Mouse (Mus musculus): ENCODE measurements at regions not wholly inside any gene's neighbourhood (a gene's known extent, or its start where the extent isn't known, plus 50 kb on each side); places are given as distances from the start of the nearest gene placed in this dataset.

GRCm38 (mm10) chr14:45714311-45714710 lies 56.4 kb upstream of the Ddhd1 start:
- no peaks in the 10 kb centered on the region for H3K27me3 ChIP-seq (ENCODE audit: control insufficient read depth in 1 of 2, insufficient read depth in 2 of 2, low read length in 2 of 2)
- DNase-seq (ENCODE audit: low read depth, low spot score) = no peak
- no peaks in the 10 kb centered on the region for H3K36me3 ChIP-seq (ENCODE audit: control insufficient read depth in 1 of 2, insufficient read depth in 2 of 2, low read length in 2 of 2)
- H3K4me1 ChIP-seq (ENCODE audit: control insufficient read depth in 1 of 2, insufficient read depth in 2 of 2, low read length in 2 of 2) = no peaks in the 10 kb centered on the region
- H3K9me3 ChIP-seq (replicated peaks; ENCODE audit: insufficient read depth, low read length) = no peaks in the 10 kb centered on the region
- no peaks in the 10 kb centered on the region for H3K79me2 ChIP-seq (ENCODE audit: control insufficient read depth, insufficient read depth, low read length, poor library complexity)
- TF ChIP-seq NELFE (IDR thresholded peaks at IDR 0.05; ENCODE audit: low read depth, low read length) (no peak), USF1 (IDR thresholded peaks at IDR 0.05; ENCODE audit: low read depth, low read length) (no peak), HCFC1 (IDR thresholded peaks at IDR 0.05; ENCODE audit: low read depth, low read length) (no peak), ELF1 (IDR thresholded peaks at IDR 0.05; ENCODE audit: low read depth, low read length) (no peak), RCOR1 (IDR thresholded peaks at IDR 0.05; ENCODE audit: low read depth, low read length) (no peak), EP300 (IDR thresholded peaks at IDR 0.05; ENCODE audit: low read depth in 1 of 2, low read length in 2 of 2) (no peak), CHD1 (IDR thresholded peaks at IDR 0.05; ENCODE audit: low read depth, low read length) (no peak), CTCF (IDR thresholded peaks at IDR 0.05 in 2 of 3, conservative IDR thresholded peaks at IDR 0.05 in 1 of 3; ENCODE audit: control insufficient read depth in 1 of 3, insufficient read depth in 1 of 3, low read depth in 2 of 3, low read length in 3 of 3, poor library complexity in 1 of 3, severe bottlenecking in 1 of 3) (no peak), TBP (IDR thresholded peaks at IDR 0.05; ENCODE audit: low read depth, low read length) (no peak), POLR2AphosphoS2 (IDR thresholded peaks at IDR 0.05; ENCODE audit: low read length) (no peak), POLR2AphosphoS5 (IDR thresholded peaks at IDR 0.05; ENCODE audit: borderline replicate concordance, low read depth, low read length) (no peak), ETS1 (IDR thresholded peaks at IDR 0.05; ENCODE audit: low read depth, low read length) (no peak), USF2 (IDR thresholded peaks at IDR 0.05; ENCODE audit: borderline replicate concordance in 1 of 2, insufficient read depth in 1 of 2, low read depth in 1 of 2, low read length in 2 of 2) (no peak)
- H3K4me3 ChIP-seq (ENCODE audit: control insufficient read depth in 1 of 2, insufficient read depth in 1 of 2, low read depth in 2 of 2, low read length in 2 of 2) = no peak overlapping the region
- no peak overlapping the region for H3K9ac ChIP-seq (ENCODE audit: control insufficient read depth, low read depth, low read length, poor library complexity, severe bottlenecking)
- H3K27ac ChIP-seq (ENCODE audit: control insufficient read depth, low read depth, low read length) = no peak overlapping the region

GRCm38 (mm10) chr14:45714786-45715185 lies 56.8 kb upstream of the Ddhd1 start:
- no peak for DNase-seq (ENCODE audit: low read depth, low spot score)
- Histone ChIP-seq H3K27me3 (ENCODE audit: control insufficient read depth in 1 of 2, insufficient read depth in 2 of 2, low read length in 2 of 2) (no peaks in the 10 kb centered on the region), H3K79me2 (ENCODE audit: control insufficient read depth, insufficient read depth, low read length, poor library complexity) (no peaks in the 10 kb centered on the region), H3K27ac (ENCODE audit: control insufficient read depth, low read depth, low read length) (no peak overlapping the region), H3K4me3 (ENCODE audit: control insufficient read depth in 1 of 2, insufficient read depth in 1 of 2, low read depth in 2 of 2, low read length in 2 of 2) (no peak overlapping the region), H3K9me3 (replicated peaks; ENCODE audit: insufficient read depth, low read length) (no peaks in the 10 kb centered on the region), H3K9ac (ENCODE audit: control insufficient read depth, low read depth, low read length, poor library complexity, severe bottlenecking) (no peak overlapping the region), H3K4me1 (ENCODE audit: control insufficient read depth in 1 of 2, insufficient read depth in 2 of 2, low read length in 2 of 2) (no peaks in the 10 kb centered on the region), H3K36me3 (ENCODE audit: control insufficient read depth in 1 of 2, insufficient read depth in 2 of 2, low read length in 2 of 2) (no peaks in the 10 kb centered on the region)
- TF ChIP-seq POLR2AphosphoS2 (IDR thresholded peaks at IDR 0.05; ENCODE audit: low read length) (no peak), MAZ (IDR thresholded peaks at IDR 0.05; ENCODE audit: low read depth, low read length) (no peak), ZNF384 (IDR thresholded peaks at IDR 0.05; ENCODE audit: low read depth, low read length) (no peak), MXI1 (IDR thresholded peaks at IDR 0.05; ENCODE audit: low read depth, low read length) (no peak), TBP (IDR thresholded peaks at IDR 0.05; ENCODE audit: low read depth, low read length) (no peak), CHD2 (IDR thresholded peaks at IDR 0.05; ENCODE audit: low read length) (no peak), MAX (IDR thresholded peaks at IDR 0.05; ENCODE audit: low read length) (no peak), UBTF (IDR thresholded peaks at IDR 0.05; ENCODE audit: borderline replicate concordance, insufficient read depth, low read depth, low read length) (no peak), NELFE (IDR thresholded peaks at IDR 0.05; ENCODE audit: low read depth, low read length) (no peak), ZMIZ1 (IDR thresholded peaks at IDR 0.05; ENCODE audit: low read depth, low read length) (no peak), MYB (IDR thresholded peaks at IDR 0.05; ENCODE audit: low read depth, low read length) (no peak), CHD1 (IDR thresholded peaks at IDR 0.05; ENCODE audit: low read depth, low read length) (no peak), SIN3A (IDR thresholded peaks at IDR 0.05; ENCODE audit: low read length) (no peak), POLR2AphosphoS5 (IDR thresholded peaks at IDR 0.05; ENCODE audit: borderline replicate concordance, low read depth, low read length) (no peak), NRF1 (IDR thresholded peaks at IDR 0.05; ENCODE audit: insufficient read depth, low read depth, low read length, poor library complexity, severe bottlenecking) (no peak), MAFK (IDR thresholded peaks at IDR 0.05; ENCODE audit: borderline replicate concordance, low read depth, low read length) (no peak), USF1 (IDR thresholded peaks at IDR 0.05; ENCODE audit: low read depth, low read length) (no peak), E2F4 (IDR thresholded peaks at IDR 0.05; ENCODE audit: borderline replicate concordance, low read depth, low read length) (no peak)

Measured in MEL (cell line).